In genomic region chr8:126970579-126971313, GRCm38 (mm10) we compare ENCODE assay signal across 8 mouse cellular contexts. TPM values are rescaled to one million over a fixed set of nuclear protein-coding genes. Genes with fewer than 3 reads are reported as not detected.
DNase-seq lines count a peak whose midpoint lies in the region; ATAC-seq and TF ChIP-seq lines count a peak whose summit lies in the region.

TSS of gene Rbm34 (minus strand) at chr8:126971071.

- H3K4me3 ChIP-seq in bone marrow, adult 2 months (replicated peaks; ENCODE audit: control insufficient read depth, low read depth, low read length), result peak within 1 kb of the TSS; percentile 93
- H3K4me3 ChIP-seq in embryonic facial prominence, embryonic 15.5 days (replicated peaks), result peak within 1 kb of the TSS; percentile 77
- peak within 1 kb of the TSS; percentile 88 for H3K4me3 ChIP-seq in kidney, embryonic 14.5 days (ENCODE audit: low read length)
- H3K4me3 ChIP-seq in limb, embryonic 15.5 days, result peak within 1 kb of the TSS; percentile 99

- TF ChIP-seq CTCF in bone marrow, adult 2 months (IDR thresholded peaks at IDR 0.05; ENCODE audit: control insufficient read depth, insufficient read depth, low read length), result no peak; the same call in 1 of the 2 replicates

- TF ChIP-seq POLR2A in bone marrow, adult 2 months (IDR thresholded peaks at IDR 0.05; ENCODE audit: borderline replicate concordance, control insufficient read depth, low read depth, low read length), result peak; percentile 41; the same call in 1 of the 2 replicates

- peak; percentile 98 for DNase-seq in 416B (ENCODE audit: low read depth)
- peak; percentile 86 to 92 for DNase-seq in heart, adult 9 months (ENCODE audit: low spot score in 2 of 2)
- peak; percentile 83 to 88 for DNase-seq in monocyte, adult 2 months (ENCODE audit: low read depth in 1 of 2, low spot score in 2 of 2)
- peak; percentile 87 to 90 for DNase-seq in spleen, postnatal 36 days (ENCODE audit: low spot score in 2 of 2)

- WGBS in bone marrow, adult 2 months, result under 1% methylated on average over 50 of the region's 50 CpGs
- WGBS in embryonic facial prominence, embryonic 15.5 days, result under 1% methylated on average over 50 of the region's 50 CpGs
- WGBS in kidney, embryonic 14.5 days, result under 1% methylated on average over 50 of the region's 50 CpGs
- WGBS in limb, embryonic 15.5 days, result under 1% methylated on average over 49 of the region's 50 CpGs

- ATAC-seq in embryonic facial prominence, embryonic 15.5 days (ENCODE audit: insufficient number of reproducible peaks, low FRiP score, low TSS enrichment, low read depth), result peak; percentile 97
- ATAC-seq in kidney, embryonic 14.5 days (ENCODE audit: low FRiP score, low TSS enrichment), result peak; percentile 98
- peak; percentile 97 for ATAC-seq in limb, embryonic 15.5 days (ENCODE audit: insufficient number of reproducible peaks, low FRiP score, low TSS enrichment, low read depth)

- H3K27ac ChIP-seq in bone marrow, adult 2 months (ENCODE audit: control insufficient read depth, insufficient read depth, low read depth, low read length, poor library complexity), result peak within 1 kb of the TSS; percentile 32; the same call in 1 of the 2 replicates
- H3K27ac ChIP-seq in embryonic facial prominence, embryonic 15.5 days (replicated peaks), result peak within 1 kb of the TSS; percentile 83
- H3K27ac ChIP-seq in kidney, embryonic 14.5 days (ENCODE audit: low read depth, low read length), result peak within 1 kb of the TSS; percentile 66; the same call in 1 of the 2 replicates
- H3K27ac ChIP-seq in limb, embryonic 15.5 days, result peak within 1 kb of the TSS; percentile 89

- H3K9ac ChIP-seq in embryonic facial prominence, embryonic 15.5 days, result peak within 1 kb of the TSS; percentile 57
- peak within 1 kb of the TSS; percentile 84 for H3K9ac ChIP-seq in kidney, embryonic 14.5 days (ENCODE audit: low read depth, low read length)
- H3K9ac ChIP-seq in limb, embryonic 15.5 days, result peak within 1 kb of the TSS; percentile 78

- H3K27me3 ChIP-seq in embryonic facial prominence, embryonic 15.5 days, result no peaks in the 10 kb centered on the region
- H3K27me3 ChIP-seq in kidney, embryonic 14.5 days (ENCODE audit: control insufficient read depth, insufficient read depth, low read length), result no peaks in the 10 kb centered on the region
- H3K27me3 ChIP-seq in limb, embryonic 15.5 days, result no peaks in the 10 kb centered on the region

- H3K36me3 ChIP-seq in embryonic facial prominence, embryonic 15.5 days, result peaks cover 30% of the 10 kb centered on the region
- peaks cover 22% of the 10 kb centered on the region for H3K36me3 ChIP-seq in kidney, embryonic 14.5 days (ENCODE audit: control insufficient read depth, insufficient read depth, low read length)
- peaks cover 30% of the 10 kb centered on the region for H3K36me3 ChIP-seq in limb, embryonic 15.5 days

- peaks cover 4% of the 10 kb centered on the region for H3K4me1 ChIP-seq in bone marrow, adult 2 months (ENCODE audit: control insufficient read depth, insufficient read depth, low read length)
- H3K4me1 ChIP-seq in embryonic facial prominence, embryonic 15.5 days, result peaks cover 9% of the 10 kb centered on the region
- H3K4me1 ChIP-seq in kidney, embryonic 14.5 days (ENCODE audit: control insufficient read depth, insufficient read depth, low read length), result peaks cover 6% of the 10 kb centered on the region; the same call in 1 of the 2 replicates
- H3K4me1 ChIP-seq in limb, embryonic 15.5 days, result peaks cover 13% of the 10 kb centered on the region

- H3K4me2 ChIP-seq in embryonic facial prominence, embryonic 15.5 days (replicated peaks), result peak within 1 kb of the TSS; percentile 90
- peak within 1 kb of the TSS; percentile 88 for H3K4me2 ChIP-seq in kidney, embryonic 14.5 days (replicated peaks; ENCODE audit: low read depth, low read length)
- H3K4me2 ChIP-seq in limb, embryonic 15.5 days, result peak within 1 kb of the TSS; percentile 89

- no peaks in the 10 kb centered on the region for H3K9me3 ChIP-seq in embryonic facial prominence, embryonic 15.5 days (replicated peaks)
- no peaks in the 10 kb centered on the region for H3K9me3 ChIP-seq in kidney, embryonic 14.5 days (ENCODE audit: control insufficient read depth, low read length)
- no peaks in the 10 kb centered on the region for H3K9me3 ChIP-seq in limb, embryonic 15.5 days

RNA-seq across cellular contexts. Expression of gene Rbm34, which starts in this region (rescaled TPM):
- 11.9 and 17.9 TPM in 2 replicates for polyA plus RNA-seq in bone marrow, adult 2 months (2011; ENCODE audit: insufficient read depth, insufficient read length, low replicate concordance, missing spikeins)
- 23.1 and 23.7 TPM in 2 replicates for polyA plus RNA-seq in embryonic facial prominence, embryonic 15.5 days (2015; fragmentation: Nextera tagmentation; extraction: Ambion mirVana)
- polyA plus RNA-seq in kidney, embryonic 14.5 days (2014; fragmentation: Nextera tagmentation; extraction: Ambion mirVana), result 28.7 and 33.0 TPM in 2 replicates
- polyA plus RNA-seq in limb, embryonic 15.5 days (2015; fragmentation: Nextera tagmentation; extraction: Ambion mirVana), result 22.2 and 22.3 TPM in 2 replicates

Comparison
In these comparisons a context has a peak if more than half of its experiments do, and no peak if none do; other contexts are left out.
1. Peak in every context shown above with its lines: DNase-seq, ATAC-seq, H3K4me3 ChIP-seq and H3K27ac ChIP-seq.
2. H3K27ac ChIP-seq: peak in every context shown above with its lines; median percentile 89 in limb, embryonic 15.5 days; 83 in embryonic facial prominence, embryonic 15.5 days; 66 in kidney, embryonic 14.5 days; 32 in bone marrow, adult 2 months.